Mouse (Mus musculus) C2C12 (cell line): Measurements from ENCODE around the gene Pfdn4. TPM values are rescaled to one million over a fixed set of nuclear protein-coding genes. Genes with fewer than 3 reads are reported as not detected.

Source experiments
- H3K27me3 ChIP-seq: one replicate; pipeline ENCODE4 v1.6.1; 2011; ENCODE audit not compliant: control insufficient read depth, insufficient read depth, insufficient read length
- H3K36me3 ChIP-seq: one replicate; pipeline ENCODE4 v1.6.1; 2011; ENCODE audit not compliant: control insufficient read depth, insufficient read depth
- H3K4me3 ChIP-seq: one replicate; pipeline ENCODE4 v1.5.1; 2011; ENCODE audit warnings: mild to moderate bottlenecking, control low read depth; ENCODE audit not compliant: poor library complexity, insufficient read depth, severe bottlenecking
- H3K79me2 ChIP-seq: one replicate; pipeline ENCODE4 v1.6.1; 2011; ENCODE audit not compliant: control insufficient read depth, insufficient read depth
- H3K79me3 ChIP-seq: one replicate; pipeline ENCODE4 v1.6.1; 2011; ENCODE audit warnings: low read depth, control low read depth
- H3ac ChIP-seq: one replicate; pipeline ENCODE3; 2011; ENCODE audit warnings: low read depth; ENCODE audit not compliant: control insufficient read depth, insufficient read length
- CEBPB ChIP-seq: IDR thresholded peaks from one replicate; pipeline ENCODE4 v1.6.1; 2011; ENCODE audit warnings: low read depth, mild to moderate bottlenecking, control low read depth, moderate library complexity
- CTCF ChIP-seq: IDR thresholded peaks from one replicate; pipeline ENCODE4 v1.5.1; 2011; ENCODE audit not compliant: control insufficient read depth, insufficient read depth, insufficient read length
- FOSL1 ChIP-seq: IDR thresholded peaks from one replicate; pipeline ENCODE4 v1.8.0; 2011; ENCODE audit warnings: mild to moderate bottlenecking, low read length; ENCODE audit not compliant: poor library complexity, insufficient read depth, severe bottlenecking
- MAX ChIP-seq: IDR thresholded peaks from one replicate; pipeline ENCODE4 v1.6.1; 2011; ENCODE audit warnings: mild to moderate bottlenecking, control low read depth
- MYOD1 ChIP-seq: IDR thresholded peaks from one replicate; pipeline ENCODE4 v1.6.1; 2011; ENCODE audit warnings: low read depth; ENCODE audit not compliant: control insufficient read depth, insufficient read length
- MYOG ChIP-seq: IDR thresholded peaks from one replicate; pipeline ENCODE4 v1.6.1; 2011; ENCODE audit not compliant: control insufficient read depth, insufficient read length; ENCODE audit errors: extremely low read depth
- USF1 ChIP-seq: IDR thresholded peaks from one replicate; pipeline ENCODE4 v1.6.1; 2011; ENCODE audit warnings: low read depth, mild to moderate bottlenecking, control low read depth, moderate library complexity
- polyA plus RNA-seq: library from polyadenylated mRNA; unstranded; fragments of >200 nt; fragmentation: generic; extraction: Trizol; gene quantifications from one replicate; pipeline ENCODE4 v1.2.1, GENCODE M21; 2012; ENCODE audit warnings: missing spikeins

Gene Pfdn4
- polyA plus RNA-seq, 1 experiment: 42.9 TPM

- no peaks in the 10 kb centered on the region for H3K79me2 ChIP-seq
- no peak overlapping the region for H3K4me3 ChIP-seq
- TF ChIP-seq MAX (no peak), CTCF (no peak), MYOD1 (no peak), CEBPB (no peak), MYOG (no peak), FOSL1 (no peak), USF1 (no peak)
- H3ac ChIP-seq: no peak overlapping the region
- peaks cover 5% of the 10 kb centered on the region for H3K27me3 ChIP-seq
- no peaks in the 10 kb centered on the region for H3K79me3 ChIP-seq
- H3K36me3 ChIP-seq: no peaks in the 10 kb centered on the region
These were observed 7.1 kb downstream of the Pfdn4 start for GRCm38 (mm10) chr2:170503343-170503742.

- Histone ChIP-seq H3ac (no peak overlapping the region), H3K79me3 (no peaks in the 10 kb centered on the region), H3K79me2 (no peaks in the 10 kb centered on the region), H3K27me3 (peaks cover 5% of the 10 kb centered on the region), H3K4me3 (no peak overlapping the region), H3K36me3 (no peaks in the 10 kb centered on the region)
- no peak for TF ChIP-seq MYOG
- no peak for TF ChIP-seq USF1
- TF ChIP-seq MAX: no peak
- no peak for TF ChIP-seq MYOD1
- no peak for TF ChIP-seq FOSL1
- TF ChIP-seq CEBPB: no peak
- no peak for TF ChIP-seq CTCF
These were observed 7.8 kb downstream of the Pfdn4 start for GRCm38 (mm10) chr2:170503983-170504382.

- Histone ChIP-seq H3K4me3 (no peak overlapping the region), H3K79me3 (peaks cover 12% of the 10 kb centered on the region), H3ac (no peak overlapping the region), H3K36me3 (no peaks in the 10 kb centered on the region), H3K27me3 (peaks cover 5% of the 10 kb centered on the region), H3K79me2 (peaks cover 15% of the 10 kb centered on the region)
- TF ChIP-seq CTCF: peak; percentile 51
- no peak for TF ChIP-seq USF1
These were observed 11.5 kb downstream of the Pfdn4 start for GRCm38 (mm10) chr2:170507734-170508133.

GRCm38 (mm10) chr2:170508821-170509220 lies 12.6 kb downstream of the Pfdn4 start:
- peaks cover 23% of the 10 kb centered on the region for H3K79me3 ChIP-seq
- H3K79me2 ChIP-seq: peaks cover 26% of the 10 kb centered on the region

GRCm38 (mm10) chr2:170511073-170511891 lies 15.1 kb downstream of the Pfdn4 start:
- H3K27me3 ChIP-seq: no peaks in the 10 kb centered on the region
- peaks cover 41% of the 10 kb centered on the region for H3K79me3 ChIP-seq
- peaks cover 50% of the 10 kb centered on the region for H3K79me2 ChIP-seq
- H3ac ChIP-seq: peak overlapping the region; percentile 100
- TF ChIP-seq FOSL1 (no peak), USF1 (no peak), MYOG (no peak), MAX (peak; percentile 44), MYOD1 (no peak), CTCF (peak; percentile 77), CEBPB (no peak)
- H3K36me3 ChIP-seq: peaks cover 18% of the 10 kb centered on the region
- peak overlapping the region; percentile 89 for H3K4me3 ChIP-seq

More at GRCm38 (mm10) chr2:170508821-170509220, 12.6 kb downstream of the Pfdn4 start:
- H3K4me3 ChIP-seq: no peak overlapping the region
- peak overlapping the region; percentile 7 for H3ac ChIP-seq
- peaks cover 7% of the 10 kb centered on the region for H3K36me3 ChIP-seq
- TF ChIP-seq CEBPB (peak; percentile 31), MYOD1 (no peak), CTCF (peak; percentile 53)
- peaks cover 5% of the 10 kb centered on the region for H3K27me3 ChIP-seq

- TF ChIP-seq USF1 (no peak), MYOD1 (no peak), MYOG (no peak), CEBPB (no peak), FOSL1 (no peak), MAX (no peak), CTCF (no peak)
- Histone ChIP-seq H3K79me3 (peaks cover 41% of the 10 kb centered on the region), H3K4me3 (no peak overlapping the region), H3ac (no peak overlapping the region), H3K79me2 (peaks cover 52% of the 10 kb centered on the region), H3K27me3 (no peaks in the 10 kb centered on the region), H3K36me3 (peaks cover 41% of the 10 kb centered on the region)
These were observed 17.5 kb downstream of the Pfdn4 start for GRCm38 (mm10) chr2:170513756-170514155.
